Mouse (Mus musculus): ENCODE data around the gene Ppp1r12b.

Gene Ppp1r12b

DNA sequence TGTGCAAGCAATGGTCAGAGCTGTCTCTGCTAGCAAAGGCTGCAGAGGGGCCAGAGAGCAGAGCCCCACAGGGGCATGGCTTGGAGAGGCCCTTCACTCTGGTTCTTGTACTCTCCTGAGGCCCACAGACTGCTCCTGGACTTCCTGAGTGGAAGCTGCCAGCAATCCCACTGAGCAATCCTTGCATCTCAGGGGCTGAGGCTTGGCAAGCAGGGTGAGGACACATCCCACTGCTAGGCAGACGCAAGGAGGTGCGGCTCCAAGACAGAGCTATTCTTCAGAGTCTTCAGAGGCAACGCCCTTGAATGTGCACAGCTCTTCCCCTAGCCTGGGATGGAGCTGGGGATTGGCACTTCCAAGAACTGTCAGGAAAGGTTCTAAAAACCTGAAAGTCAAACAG lies 198.5 kb downstream of the Ppp1r12b start:
- DNase-seq, result no peak

DNA sequence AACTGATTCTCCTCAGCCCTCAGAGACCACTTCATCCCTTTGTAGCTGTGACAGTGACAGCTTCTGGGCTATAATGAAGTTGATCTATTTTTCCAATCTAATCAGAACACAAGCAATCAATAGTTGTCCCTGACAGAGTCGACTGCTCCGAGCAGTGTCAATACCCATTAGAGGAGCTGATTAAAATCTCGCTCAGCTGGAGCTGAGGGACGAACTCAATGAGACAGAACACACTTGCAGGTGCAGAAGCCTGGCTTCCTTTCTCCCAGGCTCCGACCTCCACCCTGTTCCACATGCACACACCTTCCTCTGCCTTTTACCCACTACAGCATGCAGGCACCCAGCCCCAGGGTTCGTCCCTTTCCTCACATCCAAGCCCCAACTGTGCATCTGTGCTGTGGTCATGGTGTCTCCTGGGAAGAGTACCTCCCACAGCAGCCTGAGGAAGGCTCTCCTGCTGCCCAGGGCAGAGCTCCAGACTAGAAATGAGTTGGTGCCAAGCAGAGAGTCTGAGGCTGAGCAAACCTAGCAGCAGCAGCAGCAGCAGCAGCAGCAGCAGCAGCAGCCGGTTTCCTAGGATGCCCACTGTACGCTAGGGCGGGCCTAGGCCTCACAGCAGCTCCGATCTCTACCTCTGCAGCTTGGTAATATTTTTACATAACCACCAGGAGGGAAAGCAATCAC lies 199.4 kb downstream of the Ppp1r12b start:
- no peak for DNase-seq

DNA sequence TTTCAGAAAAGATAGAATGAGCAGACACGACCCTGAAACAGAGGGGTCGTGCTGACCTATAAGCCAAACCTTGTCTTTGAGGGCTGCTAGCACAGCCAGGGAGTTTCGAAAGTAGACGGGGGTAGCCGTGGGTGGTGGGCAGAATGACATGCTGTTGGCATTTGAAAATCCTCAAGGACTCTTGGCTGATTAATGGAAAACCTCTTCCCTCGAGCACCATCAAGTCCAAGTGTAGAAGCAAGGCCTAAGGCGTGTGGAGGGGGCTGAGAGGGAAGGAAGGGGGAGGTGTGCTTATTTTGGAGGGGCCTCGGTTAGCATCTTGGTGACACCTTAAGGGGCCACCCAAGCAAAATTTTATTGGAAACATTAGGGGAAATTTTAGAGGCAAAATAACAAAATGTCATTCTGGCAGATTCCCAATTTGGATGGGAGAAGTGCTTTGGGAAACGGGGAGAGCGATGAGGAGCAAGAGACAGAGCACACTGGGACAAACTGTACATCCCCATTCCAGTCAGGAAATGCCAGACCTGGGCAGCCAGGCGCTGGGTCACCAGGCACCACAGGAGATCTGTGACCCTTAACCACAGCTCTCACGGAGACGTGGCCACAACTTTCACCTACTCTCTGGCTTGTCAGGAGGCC lies 200.1 kb downstream of the Ppp1r12b start:
- no peak for DNase-seq

DNA sequence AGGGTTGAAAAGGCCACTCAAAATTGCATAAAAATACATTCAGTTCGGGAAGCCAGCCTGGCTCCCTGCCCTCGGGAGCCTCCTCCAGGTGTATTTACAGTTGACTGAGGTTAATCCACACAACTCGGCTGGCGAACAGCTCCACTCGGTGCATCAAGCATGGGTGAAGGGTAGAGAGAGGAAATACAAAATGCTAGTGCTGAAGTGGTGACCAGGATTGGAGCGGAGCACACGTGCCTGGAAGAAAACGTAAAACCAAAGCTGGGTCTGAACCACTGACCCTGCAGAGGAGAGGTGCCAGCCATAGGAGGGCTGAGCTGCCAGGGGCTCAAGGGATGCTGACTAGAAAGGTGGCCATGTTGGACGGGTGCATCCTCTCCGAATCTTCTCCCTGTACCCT lies 200.9 kb downstream of the Ppp1r12b start:
- no peak for DNase-seq

DNA sequence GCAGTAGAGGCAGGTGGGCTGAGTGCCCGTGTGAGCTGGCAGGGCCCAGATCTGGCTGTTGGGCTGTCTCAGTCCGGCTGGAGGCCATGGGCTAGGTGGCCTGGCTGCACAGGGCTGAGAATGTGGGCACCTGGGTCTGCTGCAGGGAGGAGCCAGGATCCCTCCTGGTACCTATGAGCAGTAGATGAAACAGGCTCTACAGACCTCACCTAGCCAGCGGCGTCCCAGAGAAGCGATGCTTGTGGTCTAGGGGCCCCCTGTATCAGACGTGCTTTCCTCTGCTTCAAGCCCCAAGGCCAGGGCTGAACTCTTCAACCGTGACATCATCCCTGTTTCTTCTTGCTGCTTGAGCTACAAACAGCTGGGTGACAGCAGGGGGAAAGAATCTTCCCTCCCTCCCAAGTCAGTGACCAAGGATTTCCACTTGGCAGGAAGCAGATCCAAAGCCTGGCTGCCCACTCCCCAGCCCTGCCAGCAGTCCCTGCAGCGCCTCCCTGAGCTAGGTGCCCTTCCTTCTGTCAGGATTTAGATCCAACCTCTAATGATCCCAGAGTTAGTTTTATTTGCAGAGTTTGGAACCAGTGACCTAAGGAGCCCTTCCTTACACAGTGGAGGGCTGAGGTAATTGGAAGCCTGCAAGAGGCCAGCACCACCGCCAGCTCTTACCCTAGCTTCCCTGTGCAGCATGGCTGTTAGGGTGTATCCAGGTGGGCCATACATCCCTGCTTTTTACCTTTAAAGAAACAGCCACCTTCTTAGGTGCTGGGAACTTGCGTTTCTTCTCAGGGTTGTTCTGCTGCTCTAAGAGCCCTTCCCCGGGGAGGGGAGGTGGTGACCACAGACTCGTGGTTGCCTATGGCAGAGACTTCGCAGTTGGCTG lies 201.8 kb downstream of the Ppp1r12b start:
- DNase-seq, result peak in 1 of 2 experiments; percentile 20

DNA sequence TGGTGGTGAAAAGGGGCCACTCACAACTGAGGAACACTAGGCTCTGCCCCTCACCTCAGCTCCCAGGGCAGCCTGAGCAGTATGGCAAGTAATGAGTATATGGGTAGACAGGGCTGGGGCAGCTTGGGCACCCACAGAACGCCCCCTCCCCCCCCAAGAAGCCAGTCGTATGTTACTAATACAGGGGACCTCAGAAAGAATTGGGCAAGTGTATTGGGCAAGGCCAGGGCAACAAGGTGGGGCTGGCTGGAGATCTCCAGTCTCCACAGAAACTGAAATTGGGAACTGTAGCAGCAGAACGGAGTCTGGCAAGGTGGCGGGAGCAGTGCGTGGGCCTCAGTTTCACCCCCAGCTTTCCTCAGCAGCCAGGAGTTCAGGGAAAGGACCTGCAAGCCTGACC lies 203.3 kb downstream of the Ppp1r12b start:
- no peak for DNase-seq

DNA sequence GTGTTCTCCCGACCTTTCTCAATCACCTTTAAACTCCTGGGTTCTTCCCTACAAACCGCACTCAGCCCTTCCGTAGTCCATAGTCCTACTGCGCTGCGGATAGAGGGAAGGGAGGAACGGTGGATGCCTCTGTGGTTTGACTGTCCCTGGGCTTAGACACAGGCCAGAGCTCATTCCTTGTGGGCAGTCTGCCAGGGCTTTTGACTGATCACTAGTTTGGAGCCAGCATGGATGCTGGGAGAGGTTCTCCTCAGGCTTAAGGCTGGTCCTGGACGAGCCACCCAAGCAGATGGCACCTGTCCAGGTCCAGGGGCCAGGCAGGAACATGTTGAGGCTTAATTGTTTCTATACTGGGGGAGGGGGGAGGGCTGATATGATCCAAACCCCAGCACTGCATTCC lies 205.9 kb downstream of the Ppp1r12b start:
- peak; percentile 52 to 60 for DNase-seq

DNA sequence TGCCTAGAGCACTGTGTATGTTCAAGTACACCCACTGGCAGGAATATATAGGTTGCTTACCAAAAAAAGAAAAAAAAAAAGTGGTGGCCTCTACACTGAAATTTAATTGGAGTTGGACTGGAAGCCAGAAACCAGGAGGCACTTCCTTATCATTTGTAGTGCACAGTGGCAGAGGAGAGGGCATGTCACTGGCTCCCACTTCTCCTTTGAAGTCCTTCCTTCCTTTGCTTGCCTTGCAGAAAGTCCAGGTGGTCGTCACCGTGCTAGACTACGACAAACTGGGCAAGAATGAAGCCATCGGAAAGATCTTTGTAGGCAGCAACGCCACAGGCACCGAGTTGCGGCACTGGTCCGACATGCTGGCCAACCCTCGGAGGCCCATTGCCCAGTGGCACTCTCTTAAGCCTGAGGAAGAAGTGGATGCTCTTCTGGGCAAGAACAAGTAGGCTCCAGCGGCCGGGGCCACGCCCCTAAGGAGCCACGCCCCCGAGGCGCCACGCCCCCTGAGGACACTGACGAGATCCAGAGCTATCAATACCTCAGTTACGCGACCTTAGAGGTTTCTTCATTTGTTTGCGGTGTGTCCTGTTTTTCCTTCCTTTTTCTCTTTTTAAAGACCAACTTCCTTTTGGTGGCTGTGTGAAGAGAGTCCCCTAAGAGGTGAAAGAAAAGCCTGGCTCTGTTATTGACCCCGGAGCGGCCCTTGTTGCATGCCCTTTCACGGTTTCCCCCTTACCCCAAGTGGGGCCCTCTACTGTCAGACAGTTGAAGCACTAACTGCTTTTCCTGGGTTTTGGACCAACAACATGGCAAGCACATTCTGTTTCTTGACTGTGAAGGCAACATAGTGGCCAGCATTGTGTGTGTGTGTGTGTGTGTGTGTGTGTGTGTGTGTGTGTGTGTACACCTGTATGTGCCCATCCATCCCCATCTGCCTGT lies 208.2 kb downstream of the Ppp1r12b start:
- DNase-seq, result peak in 1 of 2 experiments; percentile 32

DNA sequence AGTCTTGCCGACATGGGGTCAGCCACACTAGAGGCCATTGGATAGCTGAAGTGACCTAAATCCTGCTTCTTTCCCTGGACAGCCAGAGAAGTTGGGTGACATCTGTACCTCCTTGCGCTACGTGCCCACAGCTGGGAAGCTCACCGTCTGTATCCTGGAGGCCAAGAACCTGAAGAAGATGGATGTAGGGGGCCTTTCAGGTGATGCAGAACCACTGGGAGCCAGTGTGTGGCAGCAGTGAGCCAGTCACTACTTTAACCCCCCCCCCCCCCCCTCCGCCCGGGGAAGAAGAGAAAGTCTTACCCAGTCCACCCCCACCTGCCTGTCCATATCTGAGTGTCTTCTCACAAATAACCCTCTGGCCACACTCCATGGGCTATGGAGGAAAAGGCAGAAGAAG lies 210.1 kb downstream of the Ppp1r12b start:
- peak in 1 of 2 experiments; percentile 50 for DNase-seq

DNA sequence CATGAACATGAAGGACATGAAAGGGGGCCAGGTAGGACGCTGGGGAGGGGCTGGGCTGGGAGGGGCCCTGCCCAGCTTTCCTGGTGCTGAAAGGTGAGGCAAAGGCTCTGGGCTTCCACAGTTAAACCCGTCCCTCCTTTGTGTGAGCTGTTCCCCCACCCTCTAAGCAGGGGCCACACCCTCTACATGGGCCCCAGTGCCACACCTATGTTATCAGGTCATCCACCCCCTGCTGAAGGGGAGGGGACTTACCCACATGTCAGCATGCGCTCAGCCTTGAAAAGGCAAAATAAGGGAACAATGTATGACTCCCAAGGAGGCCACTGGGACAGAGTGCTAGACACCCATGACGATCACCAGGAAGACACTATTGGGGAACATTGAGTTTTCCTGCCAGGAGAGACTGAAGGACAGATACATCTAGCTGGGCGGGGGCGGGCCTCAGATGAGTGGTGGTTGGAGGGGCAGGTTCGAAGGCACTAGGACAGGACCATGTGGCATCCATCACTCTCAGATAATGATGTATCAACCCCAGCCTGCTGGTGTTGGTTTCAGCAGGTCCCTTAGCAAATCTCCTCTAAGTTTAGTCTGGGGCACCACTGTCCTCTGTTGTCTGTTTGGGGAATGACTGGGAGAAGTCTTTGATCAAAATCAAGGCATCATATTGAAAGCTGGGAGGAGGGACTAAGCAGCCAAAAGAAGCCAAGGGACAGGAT lies 213.6 kb downstream of the Ppp1r12b start:
- DNase-seq, result no peak

DNA sequence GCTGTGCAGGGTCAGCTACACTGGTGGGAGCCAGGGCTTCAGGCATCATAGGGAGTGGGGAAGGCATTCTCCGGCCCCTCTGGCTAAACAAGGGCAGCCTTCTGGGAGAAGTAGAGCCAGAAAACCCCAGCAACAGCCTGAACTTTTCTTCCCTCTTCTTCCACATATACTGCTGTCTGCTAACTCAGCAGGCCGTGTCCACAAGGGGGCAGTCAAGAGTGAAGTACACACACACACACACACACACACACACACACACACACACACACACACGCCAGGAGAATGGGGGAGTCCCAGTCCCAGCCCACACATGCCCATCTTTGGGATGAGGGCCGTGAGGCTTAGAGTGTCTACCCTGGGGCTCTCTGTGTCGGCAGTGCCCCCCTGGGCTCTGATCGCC lies 214.3 kb downstream of the Ppp1r12b start:
- peak in 1 of 2 experiments; percentile 62 for DNase-seq

DNA sequence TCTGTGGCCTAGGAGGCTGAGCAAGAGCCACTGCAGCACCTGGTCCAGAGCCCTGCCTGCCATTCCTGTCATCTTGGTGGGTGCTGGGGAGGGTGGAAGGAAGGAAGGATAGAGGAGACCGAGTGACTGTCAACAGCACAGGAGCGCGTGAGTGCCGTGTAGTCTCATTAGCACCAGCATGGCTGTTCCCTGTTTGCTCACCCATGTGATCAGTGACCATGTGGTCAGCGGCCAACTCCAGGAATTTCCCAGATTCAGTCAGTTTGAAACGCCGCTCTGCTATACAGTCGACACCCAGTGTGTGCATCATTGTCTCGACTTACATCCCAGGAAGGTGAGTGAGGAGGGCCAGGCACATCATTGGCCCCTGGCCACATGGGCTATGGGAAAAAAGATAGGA lies 218.3 kb downstream of the Ppp1r12b start:
- DNase-seq, result no peak

DNA sequence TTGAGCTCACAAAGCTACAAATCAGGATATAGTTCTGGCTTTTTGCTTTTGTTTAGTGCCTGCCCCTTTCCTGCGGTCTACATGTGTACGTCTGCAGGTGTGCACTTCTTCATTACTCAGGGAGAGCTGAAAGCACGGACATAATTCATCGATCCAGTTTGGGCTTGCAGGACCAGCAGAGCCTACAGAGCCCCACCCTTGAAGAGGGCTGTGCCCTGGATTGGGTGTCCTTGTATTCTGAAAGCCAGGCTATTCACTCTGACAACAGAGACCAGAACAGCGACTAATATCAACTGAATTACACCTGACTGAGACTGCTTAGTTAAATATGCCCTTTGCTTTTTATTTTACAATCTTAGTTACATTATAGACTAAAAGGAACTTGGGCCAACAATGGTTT lies 222.1 kb downstream of the Ppp1r12b start:
- no peak for DNase-seq

DNA sequence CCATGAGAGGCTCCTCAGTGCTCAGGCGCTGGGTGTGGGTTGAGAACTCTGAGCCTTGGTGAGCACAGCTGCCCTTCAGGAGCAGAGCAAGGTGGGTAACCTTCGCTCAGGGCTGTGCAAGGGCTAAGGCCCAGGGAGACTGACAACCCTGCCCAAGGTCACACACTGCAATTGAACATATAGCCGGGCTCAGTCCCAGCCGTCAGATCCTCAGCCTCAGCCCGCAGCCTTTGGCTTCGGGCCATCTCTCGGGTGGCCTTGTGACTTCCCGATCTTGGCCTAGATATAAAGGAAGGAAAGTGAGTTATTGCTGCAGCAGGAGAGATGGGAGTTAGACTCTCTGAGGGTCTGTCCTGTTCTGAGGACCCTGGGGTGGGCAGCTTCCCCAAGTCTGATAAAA lies 228.5 kb downstream of the Ppp1r12b start:
- DNase-seq, result peak in 1 of 2 experiments; percentile 54

DNA sequence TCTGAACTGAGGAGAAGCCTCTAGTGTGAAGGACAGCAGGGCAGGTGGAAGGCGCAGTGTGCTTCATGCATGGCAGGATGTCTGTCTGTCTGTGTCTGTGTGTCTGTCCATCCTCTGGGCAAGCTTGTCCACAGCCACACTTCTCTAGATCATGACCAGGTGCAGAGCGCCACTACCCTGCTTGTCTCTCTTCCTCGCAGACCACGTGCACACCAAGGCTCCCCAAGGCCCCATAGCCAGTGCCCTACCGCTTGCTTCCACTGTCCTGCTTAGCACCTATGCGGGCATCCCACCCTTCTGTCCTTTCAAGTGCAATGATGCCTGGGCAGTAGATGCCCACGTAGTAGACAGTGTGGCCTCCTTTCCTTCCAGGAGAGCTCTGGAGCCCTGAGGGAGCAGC lies 229.3 kb downstream of the Ppp1r12b start:
- DNase-seq, result no peak

DNA sequence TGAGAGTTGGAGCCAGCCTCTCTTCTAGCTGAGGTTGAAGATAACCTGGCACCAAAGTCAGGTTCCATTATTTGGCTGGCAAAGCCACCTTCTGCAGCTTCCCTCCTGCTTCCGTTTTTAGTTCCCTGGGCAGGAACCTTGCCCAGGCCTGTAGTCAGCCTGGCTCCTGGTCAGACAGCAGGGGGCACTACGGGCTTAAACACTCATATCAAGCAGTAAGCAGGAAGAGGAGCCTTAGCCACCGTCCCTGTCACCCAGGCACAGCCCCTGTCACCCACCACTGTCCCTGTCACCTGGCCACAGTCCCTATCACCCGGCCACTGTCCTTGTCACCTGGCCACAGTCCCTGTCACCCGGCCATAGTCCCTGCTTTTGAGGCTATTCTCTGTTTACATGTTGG lies 230.5 kb downstream of the Ppp1r12b start:
- DNase-seq, result peak; percentile 52 to 53

DNA sequence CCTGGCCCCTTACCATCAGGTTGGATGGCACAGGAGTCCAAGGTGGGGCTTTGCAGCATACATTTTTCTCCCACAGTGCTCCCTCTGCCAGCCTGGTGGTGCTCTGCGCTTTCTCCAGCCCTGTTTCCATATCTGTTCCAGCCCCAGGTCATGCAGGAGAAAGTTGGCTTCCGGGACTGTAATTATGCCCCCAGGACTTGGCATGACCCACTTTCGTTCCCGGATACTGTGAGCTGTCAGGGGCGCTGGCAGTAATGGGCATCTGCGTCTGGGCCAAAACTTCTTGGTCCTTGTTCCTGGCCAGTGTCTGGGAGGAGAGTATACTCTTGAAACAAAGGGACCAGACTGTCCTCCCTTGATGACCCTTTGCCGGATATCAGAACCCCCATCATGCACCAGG lies 232.9 kb downstream of the Ppp1r12b start:
- DNase-seq, result no peak

DNA sequence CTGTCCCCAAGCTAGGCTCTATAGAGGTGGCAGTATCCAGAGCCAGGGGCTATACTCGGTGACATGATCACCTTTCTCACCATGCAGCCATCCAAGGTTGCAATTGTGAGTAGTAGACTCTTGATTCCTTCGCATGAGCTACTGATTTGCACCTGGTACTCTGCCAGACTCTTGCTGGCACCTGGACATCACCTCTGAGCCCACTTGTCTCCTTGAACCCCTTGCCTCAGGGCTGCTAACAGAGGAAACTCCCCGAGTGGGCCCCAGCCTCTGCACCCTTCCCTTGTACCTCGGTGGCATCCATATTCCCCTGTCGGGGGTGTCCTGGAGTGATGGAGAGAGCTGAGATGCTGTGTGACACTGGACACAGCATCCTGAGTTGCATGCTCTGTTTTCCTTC lies 234.3 kb downstream of the Ppp1r12b start:
- no peak for DNase-seq

DNA sequence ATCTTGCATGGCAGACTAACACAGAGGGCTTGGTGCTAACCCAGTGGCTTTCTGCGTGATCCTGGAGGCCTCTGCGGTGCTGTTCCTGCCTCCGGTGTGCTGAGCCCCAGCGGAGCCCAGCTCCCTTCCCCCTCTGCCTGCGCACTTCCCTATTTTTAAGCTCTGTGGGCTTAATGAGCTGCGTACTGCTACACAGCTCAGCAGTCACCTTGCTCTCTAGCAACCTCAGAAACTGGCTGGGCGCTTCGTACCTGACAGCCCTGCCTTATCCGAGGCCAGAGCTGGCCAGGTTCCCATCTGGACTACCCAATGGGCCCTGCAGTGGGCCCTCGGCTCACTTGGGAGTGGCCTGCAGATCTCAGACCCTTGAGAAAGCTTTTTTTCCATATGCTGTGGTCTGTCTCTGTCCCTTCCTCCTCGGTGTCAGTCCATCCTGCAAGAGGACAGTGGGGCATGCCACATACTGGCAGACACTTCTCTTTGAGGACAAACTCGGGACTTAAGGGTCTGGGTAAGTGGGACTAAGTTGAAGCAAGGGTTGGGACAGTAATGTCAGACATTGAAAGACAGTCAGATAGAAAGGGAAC lies 235.9 kb downstream of the Ppp1r12b start:
- DNase-seq, result peak in 1 of 2 experiments; percentile 43

DNA sequence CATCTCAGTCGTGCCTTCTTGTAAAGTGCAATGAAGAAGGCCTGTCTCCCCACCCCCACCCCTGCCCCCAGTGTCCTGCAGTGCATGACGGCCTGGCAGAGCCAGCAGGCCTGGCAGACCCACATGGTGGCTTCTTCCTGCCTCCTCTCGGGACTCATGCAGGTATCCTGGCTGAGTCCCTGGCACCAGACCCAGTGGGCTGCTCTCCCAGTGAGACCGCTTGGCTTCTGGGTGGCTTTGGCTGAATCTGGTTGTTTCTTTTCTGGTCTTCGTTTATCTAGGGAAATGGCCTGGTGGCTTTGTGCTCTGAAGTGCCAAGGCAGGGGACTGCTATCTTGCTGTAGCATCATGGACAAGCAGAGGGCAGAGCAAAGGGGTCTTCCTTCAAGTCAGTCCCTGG lies 240.7 kb downstream of the Ppp1r12b start:
- DNase-seq, result peak in 1 of 2 experiments; percentile 51

DNA sequence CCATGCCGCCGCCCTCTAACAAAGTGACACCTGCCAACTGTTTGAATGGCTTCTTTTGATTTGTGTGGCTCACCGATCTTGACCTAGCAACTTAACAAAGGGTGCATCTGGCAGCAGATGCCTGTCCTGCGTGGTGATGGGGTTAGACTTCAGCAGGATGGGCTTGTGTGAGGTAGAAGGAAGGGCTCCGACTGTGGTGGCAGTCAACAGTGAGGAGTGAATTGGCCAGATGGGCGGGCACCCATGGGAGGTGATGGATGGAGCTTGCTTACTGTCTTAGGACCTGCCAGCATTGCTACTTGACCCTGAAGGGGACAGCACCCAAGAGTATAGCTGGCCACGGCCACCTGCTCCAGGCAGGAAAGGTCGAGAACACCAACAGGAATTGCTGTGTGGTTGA lies 241.6 kb downstream of the Ppp1r12b start:
- DNase-seq, result no peak

Measured in kidney, postnatal 25 days (tissue).